Mouse (Mus musculus) heart, postnatal 0 days (tissue): ENCODE measurements around the gene Enc1. TPM values are rescaled to one million over a fixed set of nuclear protein-coding genes. Genes with fewer than 3 reads are reported as not detected.

Experiments
- ATAC-seq: fragments of 200-750 bp; cut with Nextera tagmentation; 2 replicates; pipeline ENCODE4 v1.8.0; 2017; ENCODE audit warnings: low read depth, moderate number of reproducible peaks, moderate library complexity; ENCODE audit not compliant: insufficient read depth
- DNase-seq: peaks from one replicate; pipeline ENCODE4 v3.0.0-alpha.2; 2016; ENCODE audit warnings: low spot score
- H3K27ac ChIP-seq: fragments of 300-500 bp; sonication (generic); 2 replicates; pipeline ENCODE4 v1.5.1; 2014; ENCODE audit warnings: low read depth, mild to moderate bottlenecking
- H3K27me3 ChIP-seq: fragments of 300-500 bp; sonication (generic); 2 replicates; pipeline ENCODE4 v1.6.1; 2014; ENCODE audit warnings: low read length, mixed read lengths; ENCODE audit not compliant: control insufficient read depth, insufficient read depth
- H3K36me3 ChIP-seq: fragments of 300-500 bp; sonication (generic); replicated peaks from 2 replicates; pipeline ENCODE4 v1.6.1; 2014; ENCODE audit warnings: low read length, mixed read lengths; ENCODE audit not compliant: control insufficient read depth, insufficient read depth
- H3K4me1 ChIP-seq: fragments of 300-500 bp; sonication (generic); 2 replicates; pipeline ENCODE4 v1.6.1; 2014; ENCODE audit warnings: antibody characterized with exemption; ENCODE audit not compliant: control insufficient read depth, insufficient read depth
- H3K4me2 ChIP-seq: fragments of 300-500 bp; sonication (generic); 2 replicates; pipeline ENCODE4 v1.6.1; 2014; ENCODE audit warnings: low read depth, mild to moderate bottlenecking, low read length, moderate library complexity
- H3K4me3 ChIP-seq: fragments of 300-500 bp; sonication (generic); 2 replicates; pipeline ENCODE4 v1.5.1; 2014; ENCODE audit warnings: low read depth, low read length
- H3K9ac ChIP-seq: fragments of 300-500 bp; sonication (generic); replicated peaks from 2 replicates; pipeline ENCODE4 v1.6.1; 2014; ENCODE audit warnings: low read depth, low read length, mixed read lengths
- H3K9me3 ChIP-seq: fragments of 300-500 bp; sonication (generic); replicated peaks from 2 replicates; pipeline ENCODE4 v1.6.1; 2016; ENCODE audit warnings: low read length; ENCODE audit not compliant: control insufficient read depth
- CTCF ChIP-seq: IDR thresholded peaks from 2 replicates; pipeline ENCODE4 v1.5.1; 2016; ENCODE audit warnings: antibody characterized with exemption, control low read depth, low read depth
- EP300 ChIP-seq: IDR thresholded peaks from 2 replicates; pipeline ENCODE4 v1.6.1; 2016; ENCODE audit warnings: antibody characterized with exemption, low read depth
- WGBS: fragments of 180-500 bp; shearing (Covaris S2); extraction: QIAGEN DNeasy Blood & Tissue Kit; methylation state at CpG from one replicate; pipeline ENCODE4 v1.1.7; 2014; 5-methylcytosine and 5-hydroxymethylcytosine counted together
- polyA plus RNA-seq: library from polyadenylated mRNA; unstranded; fragments of >200 nt; fragmentation: Nextera tagmentation; extraction: Ambion mirVana; gene quantifications from 2 replicates; pipeline ENCODE4 v1.2.1, GENCODE M21; 2015
- total RNA-seq: library from RNA; depleted of rRNA; stranded (reverse); fragments of >200 nt; gene quantifications from 2 replicates; pipeline ENCODE4 v1.2.3, GENCODE M21; 2014; ENCODE audit warnings: low replicate concordance

Gene Enc1
- total and polyA plus RNA-seq, 2 experiments from 2014 or later, result 1.7 to 10.9 TPM

GRCm38 (mm10) chr13:97243962-97244711 lies 3.2 kb downstream of the Enc1 start:
- no peak overlapping the region for H3K27ac ChIP-seq
- no peak for DNase-seq
- WGBS, result 48% methylated on average over 15 of the region's 15 CpGs
- H3K4me3 ChIP-seq, result peak overlapping the region; percentile 85
- H3K9me3 ChIP-seq, result no peaks in the 10 kb centered on the region
- H3K27me3 ChIP-seq, result peaks cover 7% of the 10 kb centered on the region; the same call in 1 of the 2 replicates
- H3K9ac ChIP-seq, result no peak overlapping the region
- peaks cover 16% of the 10 kb centered on the region for H3K36me3 ChIP-seq
- H3K4me2 ChIP-seq, result peak overlapping the region; percentile 92
- ATAC-seq, result no peak
- peaks cover 32% of the 10 kb centered on the region for H3K4me1 ChIP-seq
- no peak for TF ChIP-seq CTCF

GRCm38 (mm10) chr13:97244712-97245105 lies 3.8 kb downstream of the Enc1 start:
- Histone ChIP-seq H3K4me3 (no peak overlapping the region), H3K27me3 (peaks cover 7% of the 10 kb centered on the region; the same call in 1 of the 2 replicates), H3K9ac (no peak overlapping the region), H3K4me1 (peaks cover 32% of the 10 kb centered on the region), H3K27ac (no peak overlapping the region), H3K4me2 (peak overlapping the region; percentile 92), H3K36me3 (peaks cover 16% of the 10 kb centered on the region), H3K9me3 (no peaks in the 10 kb centered on the region)
- DNase-seq (no peak), ATAC-seq (no peak)
- no peak for TF ChIP-seq CTCF
- TF ChIP-seq EP300, result no peak
- WGBS, result 63% methylated on average over 11 of the region's 11 CpGs

GRCm38 (mm10) chr13:97245157-97245556 lies 4.3 kb downstream of the Enc1 start:
- 81% methylated on average over 12 of the region's 12 CpGs for WGBS
- peaks cover 7% of the 10 kb centered on the region; the same call in 1 of the 2 replicates for H3K27me3 ChIP-seq
- no peak overlapping the region for H3K4me3 ChIP-seq
- H3K4me2 ChIP-seq, result no peak overlapping the region
- H3K36me3 ChIP-seq, result peaks cover 16% of the 10 kb centered on the region
- ATAC-seq (no peak), DNase-seq (no peak)
- H3K27ac ChIP-seq, result no peak overlapping the region
- H3K9ac ChIP-seq, result no peak overlapping the region
- peaks cover 32% of the 10 kb centered on the region for H3K4me1 ChIP-seq
- H3K9me3 ChIP-seq, result no peaks in the 10 kb centered on the region
- TF ChIP-seq EP300 (no peak), CTCF (no peak)

- Histone ChIP-seq H3K4me3 (no peak overlapping the region), H3K9me3 (no peaks in the 10 kb centered on the region), H3K36me3 (peaks cover 25% of the 10 kb centered on the region), H3K4me2 (no peak overlapping the region), H3K9ac (no peak overlapping the region), H3K4me1 (peaks cover 32% of the 10 kb centered on the region), H3K27me3 (peaks cover 7% of the 10 kb centered on the region; the same call in 1 of the 2 replicates), H3K27ac (no peak overlapping the region)
- no peak for DNase-seq
- TF ChIP-seq CTCF, result no peak
- no peak for TF ChIP-seq EP300
- WGBS, result 87% methylated on average over 16 of the region's 16 CpGs
- no peak for ATAC-seq
Observed at GRCm38 (mm10) chr13:97246217-97246616, 5.3 kb downstream of the Enc1 start.

GRCm38 (mm10) chr13:97247754-97248153 lies 6.8 kb downstream of the Enc1 start:
- 76% methylated on average over 4 of the region's 4 CpGs for WGBS
- no peak for DNase-seq
- no peak overlapping the region for H3K4me3 ChIP-seq
- no peaks in the 10 kb centered on the region for H3K9me3 ChIP-seq
- no peak overlapping the region for H3K27ac ChIP-seq
- ATAC-seq, result no peak
- no peak overlapping the region for H3K4me2 ChIP-seq
- no peak overlapping the region for H3K9ac ChIP-seq
- H3K27me3 ChIP-seq, result peaks cover 6% of the 10 kb centered on the region; the same call in 1 of the 2 replicates
- H3K4me1 ChIP-seq, result peaks cover 21% of the 10 kb centered on the region
- TF ChIP-seq CTCF, result no peak
- TF ChIP-seq EP300, result no peak
- peaks cover 30% of the 10 kb centered on the region for H3K36me3 ChIP-seq

- Histone ChIP-seq H3K27ac (peak overlapping the region; percentile 49), H3K27me3 (no peaks in the 10 kb centered on the region), H3K4me3 (no peak overlapping the region), H3K9ac (no peak overlapping the region), H3K9me3 (no peaks in the 10 kb centered on the region), H3K4me1 (peaks cover 17% of the 10 kb centered on the region), H3K4me2 (no peak overlapping the region), H3K36me3 (peaks cover 30% of the 10 kb centered on the region)
- ATAC-seq, result no peak
- 22% methylated on average over 5 of the region's 5 CpGs for WGBS
- TF ChIP-seq EP300 (no peak), CTCF (no peak)
- DNase-seq, result no peak
Observed at GRCm38 (mm10) chr13:97249051-97249461, 8.2 kb downstream of the Enc1 start.
